Mouse (Mus musculus) heart, postnatal 0 days (tissue): ENCODE data around the gene Klri2. TPM values are rescaled to one million over a fixed set of nuclear protein-coding genes. Genes with fewer than 3 reads are reported as not detected.
"Not testable (repeated sequence)": the region's sequence is repeated elsewhere in the genome, so short reads cannot be mapped to it uniquely, and the experiment has no call there.

Experiments
- ATAC-seq: fragments of 200-750 bp; cut with Nextera tagmentation; 2 replicates; pipeline ENCODE4 v1.8.0; 2017; ENCODE audit warnings: low read depth, moderate number of reproducible peaks, moderate library complexity; ENCODE audit not compliant: insufficient read depth
- DNase-seq: peaks from one replicate; pipeline ENCODE4 v3.0.0-alpha.2; 2016; ENCODE audit warnings: low spot score
- H3K27ac ChIP-seq: fragments of 300-500 bp; sonication (generic); 2 replicates; pipeline ENCODE4 v1.5.1; 2014; ENCODE audit warnings: low read depth, mild to moderate bottlenecking
- H3K27me3 ChIP-seq: fragments of 300-500 bp; sonication (generic); 2 replicates; pipeline ENCODE4 v1.6.1; 2014; ENCODE audit warnings: low read length, mixed read lengths; ENCODE audit not compliant: control insufficient read depth, insufficient read depth
- H3K36me3 ChIP-seq: fragments of 300-500 bp; sonication (generic); replicated peaks from 2 replicates; pipeline ENCODE4 v1.6.1; 2014; ENCODE audit warnings: low read length, mixed read lengths; ENCODE audit not compliant: control insufficient read depth, insufficient read depth
- H3K4me1 ChIP-seq: fragments of 300-500 bp; sonication (generic); 2 replicates; pipeline ENCODE4 v1.6.1; 2014; ENCODE audit warnings: antibody characterized with exemption; ENCODE audit not compliant: control insufficient read depth, insufficient read depth
- H3K4me2 ChIP-seq: fragments of 300-500 bp; sonication (generic); 2 replicates; pipeline ENCODE4 v1.6.1; 2014; ENCODE audit warnings: low read depth, mild to moderate bottlenecking, low read length, moderate library complexity
- H3K4me3 ChIP-seq: fragments of 300-500 bp; sonication (generic); 2 replicates; pipeline ENCODE4 v1.5.1; 2014; ENCODE audit warnings: low read depth, low read length
- H3K9ac ChIP-seq: fragments of 300-500 bp; sonication (generic); replicated peaks from 2 replicates; pipeline ENCODE4 v1.6.1; 2014; ENCODE audit warnings: low read depth, low read length, mixed read lengths
- H3K9me3 ChIP-seq: fragments of 300-500 bp; sonication (generic); replicated peaks from 2 replicates; pipeline ENCODE4 v1.6.1; 2016; ENCODE audit warnings: low read length; ENCODE audit not compliant: control insufficient read depth
- CTCF ChIP-seq: IDR thresholded peaks from 2 replicates; pipeline ENCODE4 v1.5.1; 2016; ENCODE audit warnings: antibody characterized with exemption, control low read depth, low read depth
- EP300 ChIP-seq: IDR thresholded peaks from 2 replicates; pipeline ENCODE4 v1.6.1; 2016; ENCODE audit warnings: antibody characterized with exemption, low read depth
- WGBS: fragments of 180-500 bp; shearing (Covaris S2); extraction: QIAGEN DNeasy Blood & Tissue Kit; methylation state at CpG from one replicate; pipeline ENCODE4 v1.1.7; 2014; 5-methylcytosine and 5-hydroxymethylcytosine counted together
- polyA plus RNA-seq: library from polyadenylated mRNA; unstranded; fragments of >200 nt; fragmentation: Nextera tagmentation; extraction: Ambion mirVana; gene quantifications from 2 replicates; pipeline ENCODE4 v1.2.1, GENCODE M21; 2015
- total RNA-seq: library from RNA; depleted of rRNA; stranded (reverse); fragments of >200 nt; gene quantifications from 2 replicates; pipeline ENCODE4 v1.2.3, GENCODE M21; 2014; ENCODE audit warnings: low replicate concordance

The Klri2 gene
- total and polyA plus RNA-seq, 2 experiments from 2014 or later, result not detected

GRCm38 (mm10) chr6:129736414-129736813, 3.9 kb downstream of the Klri2 start:
- no peak overlapping the region for H3K9ac ChIP-seq
- H3K4me2 ChIP-seq, result no peak overlapping the region
- ATAC-seq (no peak), DNase-seq (no peak)
- H3K4me1 ChIP-seq, result no peaks in the 10 kb centered on the region
- no peaks in the 10 kb centered on the region for H3K36me3 ChIP-seq
- no peak for TF ChIP-seq EP300
- TF ChIP-seq CTCF, result no peak
- H3K27me3 ChIP-seq, result no peaks in the 10 kb centered on the region
- no peak overlapping the region for H3K27ac ChIP-seq
- no peaks in the 10 kb centered on the region for H3K9me3 ChIP-seq
- H3K4me3 ChIP-seq, result no peak overlapping the region

- no peaks in the 10 kb centered on the region for H3K4me1 ChIP-seq
- DNase-seq (no peak), ATAC-seq (no peak)
- no peak overlapping the region for H3K27ac ChIP-seq
- no peaks in the 10 kb centered on the region for H3K36me3 ChIP-seq
- no peak overlapping the region for H3K9ac ChIP-seq
- no peak overlapping the region for H3K4me3 ChIP-seq
- H3K9me3 ChIP-seq, result no peaks in the 10 kb centered on the region
- WGBS, result 69% methylated on average over 1 of the region's 1 CpGs
- H3K4me2 ChIP-seq, result no peak overlapping the region
- no peak for TF ChIP-seq EP300
- no peak for TF ChIP-seq CTCF
- no peaks in the 10 kb centered on the region for H3K27me3 ChIP-seq
Measured at GRCm38 (mm10) chr6:129727237-129727636, 13.0 kb downstream of the Klri2 start.

- no peak overlapping the region for H3K27ac ChIP-seq
- H3K9me3 ChIP-seq, result no peaks in the 10 kb centered on the region
- no peak overlapping the region for H3K4me3 ChIP-seq
- no peak overlapping the region for H3K4me2 ChIP-seq
- no peak for DNase-seq
- H3K4me1 ChIP-seq, result no peaks in the 10 kb centered on the region
- no peaks in the 10 kb centered on the region for H3K36me3 ChIP-seq
- TF ChIP-seq CTCF (no peak), EP300 (no peak)
- no peaks in the 10 kb centered on the region for H3K27me3 ChIP-seq
- no peak overlapping the region for H3K9ac ChIP-seq
- 41% methylated on average over 1 of the region's 1 CpGs for WGBS
- ATAC-seq, result no peak
Measured at GRCm38 (mm10) chr6:129721390-129721789, 18.9 kb downstream of the Klri2 start.

- Histone ChIP-seq H3K9me3 (no peaks in the 10 kb centered on the region), H3K27ac (no peak overlapping the region), H3K4me1 (no peaks in the 10 kb centered on the region), H3K36me3 (no peaks in the 10 kb centered on the region), H3K9ac (no peak overlapping the region), H3K27me3 (no peaks in the 10 kb centered on the region), H3K4me3 (no peak overlapping the region), H3K4me2 (no peak overlapping the region)
- ATAC-seq (no peak), DNase-seq (no peak)
- WGBS, result 26% methylated on average over 3 of the region's 3 CpGs
- TF ChIP-seq EP300, result no peak
- TF ChIP-seq CTCF, result no peak
Measured at GRCm38 (mm10) chr6:129720487-129720886, 19.8 kb downstream of the Klri2 start.

- Histone ChIP-seq H3K4me3 (no peak within 1 kb of the TSS), H3K36me3 (no peaks in the 10 kb centered on the region), H3K27me3 (no peaks in the 10 kb centered on the region), H3K4me1 (no peaks in the 10 kb centered on the region), H3K9me3 (no peaks in the 10 kb centered on the region), H3K4me2 (no peak within 1 kb of the TSS), H3K9ac (no peak within 1 kb of the TSS), H3K27ac (no peak within 1 kb of the TSS)
- no peak for TF ChIP-seq EP300
- no peak for TF ChIP-seq CTCF
- DNase-seq, result no peak
- 74% methylated on average over 4 of the region's 4 CpGs for WGBS
- no peak for ATAC-seq
Measured at GRCm38 (mm10) chr6:129717032-129717431, 23.3 kb downstream of the Klri2 start, which contains the start of gene Klri1. Klri1 (minus strand) TSS chr6:129717132.

- Histone ChIP-seq H3K4me2 (no peak overlapping the region), H3K9ac (no peak overlapping the region), H3K27me3 (no peaks in the 10 kb centered on the region), H3K27ac (no peak overlapping the region), H3K4me1 (no peaks in the 10 kb centered on the region), H3K36me3 (no peaks in the 10 kb centered on the region), H3K4me3 (no peak overlapping the region), H3K9me3 (no peaks in the 10 kb centered on the region)
- WGBS, result 23% methylated on average over 1 of the region's 1 CpGs
- TF ChIP-seq CTCF, result no peak
- TF ChIP-seq EP300, result no peak
- DNase-seq (no peak), ATAC-seq (no peak)
Measured at GRCm38 (mm10) chr6:129713566-129713965, 26.7 kb downstream of the Klri2 start.

GRCm38 (mm10) chr6:129691436-129691835, 48.8 kb downstream of the Klri2 start:
- H3K9ac ChIP-seq, ATAC-seq, H3K4me1 ChIP-seq, H3K9me3 ChIP-seq, DNase-seq, H3K4me2 ChIP-seq, H3K27me3 ChIP-seq, H3K4me3 ChIP-seq, H3K27ac ChIP-seq, H3K36me3 ChIP-seq: not testable (repeated sequence)
- 44% methylated on average over 10 of the region's 10 CpGs for WGBS
